Mouse (Mus musculus): ENCODE measurements around the gene Rnf111. TPM values are rescaled to one million over a fixed set of nuclear protein-coding genes. Genes with fewer than 3 reads are reported as not detected.

The Rnf111 gene
- 88.7 to 100 TPM (median 96.8 TPM) in 4 replicates for total RNA-seq (2023; ENCODE audit: inconsistent age)

GRCm38 (mm10) chr9:70503626-70504041 is at the start of gene Rnf111:
Rnf111 (minus strand) TSS chr9:70503725.

GRCm38 (mm10) chr9:70542305-70543041 is 38.9 kb upstream of the Rnf111 start, which contains the start of gene Sltm:
Sltm (plus strand) TSS chr9:70542754.

GRCm38 (mm10) chr9:70421257-70422056 is 82.1 kb downstream of the Rnf111 start, which contains the start of gene Ccnb2:
Ccnb2 (minus strand) TSS chr9:70421547.

Other genes starting within 250 kb of the Rnf111 start
- gene Ccnb2, start 82.2 kb downstream of the Rnf111 start, total RNA-seq (2023; ENCODE audit: inconsistent age), result 2.8 to 4.0 TPM (median 3.2 TPM) in 4 replicates
- gene Sltm, start 39.0 kb upstream of the Rnf111 start, total RNA-seq (2023; ENCODE audit: inconsistent age), result 89.4 to 100 TPM (median 93.0 TPM) in 4 replicates
- gene Gm10642, start 152.5 kb upstream of the Rnf111 start, total RNA-seq (2023; ENCODE audit: inconsistent age), result 3.3 to 4.5 TPM (median 4.0 TPM) in 4 replicates
- gene Mindy2, start 153.4 kb upstream of the Rnf111 start, total RNA-seq (2023; ENCODE audit: inconsistent age), result 37.3 to 39.5 TPM (median 38.8 TPM) in 4 replicates
- gene Adam10, start 175.3 kb upstream of the Rnf111 start, total RNA-seq (2023; ENCODE audit: inconsistent age), result 88.4 to 93.3 TPM (median 92.1 TPM) in 4 replicates